Mouse (Mus musculus) embryo, embryonic 10.5 days (tissue): Measurements from ENCODE around the gene Plxnc1.

ENCODE experiments used
- DNase-seq: peaks from one replicate; pipeline ENCODE4 v3.0.0-alpha.2; 2015; ENCODE audit warnings: low spot score

The Plxnc1 gene

GRCm38 (mm10) chr10:94771496-94771895 lies 173.1 kb downstream of the Plxnc1 start:
- DNase-seq = no peak

DNA sequence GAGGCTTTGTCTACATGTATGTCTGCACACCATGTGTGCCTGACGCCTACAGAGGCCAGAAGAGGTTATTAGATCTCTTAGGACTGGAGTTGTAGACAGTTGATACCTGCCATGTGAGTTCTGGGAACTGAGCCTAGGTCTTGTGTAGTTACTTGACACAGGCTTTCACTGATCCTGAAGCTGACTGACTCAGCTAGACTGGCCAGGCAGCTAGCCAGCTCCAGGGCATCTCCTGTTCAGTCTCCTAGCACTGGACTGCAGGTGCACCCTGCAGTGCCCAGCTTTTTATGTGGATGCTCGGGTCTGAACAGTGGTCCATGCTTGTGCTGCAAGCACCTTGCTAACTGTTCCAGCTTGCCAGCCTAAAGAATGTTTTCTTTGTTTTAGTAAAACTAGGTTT lies 197.6 kb downstream of the Plxnc1 start:
- no peak for DNase-seq

DNA sequence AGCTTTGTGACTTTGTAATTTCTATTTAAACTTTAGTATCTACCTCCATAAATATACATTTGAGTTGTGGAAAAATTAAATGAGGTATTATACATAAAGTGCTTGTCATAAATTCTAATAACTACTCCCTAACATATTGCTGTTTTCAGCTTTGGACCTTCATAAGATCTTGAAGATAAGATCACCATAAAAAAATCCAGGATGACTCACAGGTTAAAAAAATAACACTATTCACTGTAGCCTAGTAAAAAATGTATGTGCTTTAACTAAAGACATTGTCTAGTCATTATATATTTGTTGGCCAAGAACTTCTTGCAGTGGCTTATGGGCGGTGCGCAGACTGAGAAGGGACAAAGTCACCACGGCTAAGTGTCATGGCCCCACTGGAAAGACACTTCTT lies 203.2 kb downstream of the Plxnc1 start:
- no peak for DNase-seq
